Mouse (Mus musculus): Measurements from ENCODE around the gene Aox2. TPM values are rescaled to one million over a fixed set of nuclear protein-coding genes. Genes with fewer than 3 reads are reported as not detected.

Aox2 gene
- total RNA-seq, 1 experiment = 0.04 TPM

GRCm38 (mm10) chr1:58407321-58407720 lies 129.2 kb downstream of the Aox2 start:
- Histone ChIP-seq H3K4me1 (ENCODE audit: control insufficient read depth in 2 of 2, insufficient read depth in 2 of 2, low read length in 2 of 2, poor library complexity in 1 of 2) (peaks cover 0 to 3% of the 10 kb centered on the region in 2 experiments; a peak in 2 of 4 replicates), H3K9me3 (ENCODE audit: control insufficient read depth, insufficient read depth, low read depth, low read length) (no peaks in the 10 kb centered on the region), H3K4me3 (ENCODE audit: insufficient read depth in 1 of 2, low read depth in 1 of 2, low read length in 2 of 2, poor library complexity in 1 of 2, severe bottlenecking in 1 of 2) (no peak overlapping the region), H3K27ac (ENCODE audit: insufficient read depth, low read depth, low read length, poor library complexity, severe bottlenecking) (no peak overlapping the region), H3K36me3 (ENCODE audit: control insufficient read depth, insufficient read depth, low read length, poor library complexity, severe bottlenecking) (peaks cover 22% of the 10 kb centered on the region), H3K9ac (ENCODE audit: insufficient read depth, low read depth, low read length, poor library complexity, severe bottlenecking) (no peak overlapping the region)
- in situ Hi-C loops (cut with MboI; ENCODE audit: low sequenced_read_pairs in 2 of 2, unreplicated experiment in 2 of 2) = loop anchor here in 1 of 2 experiments (25.0 kb wide), 1 partner anchor 1305 kb away; no protein-coding TSS in a partner anchor
- DNase-seq (ENCODE audit: low read depth, low spot score) = no peak
- TF ChIP-seq CHD2 (IDR thresholded peaks at IDR 0.05; ENCODE audit: low read depth, low read length) = 0 out of 2 replicates have a peak, but pooled peaks have one; percentile 28
- no peak for TF ChIP-seq ZC3H11A (IDR thresholded peaks at IDR 0.05; ENCODE audit: borderline replicate concordance, low read depth, low read length)

GRCm38 (mm10) chr1:58408141-58408540 lies 130.0 kb downstream of the Aox2 start:
- no peak for DNase-seq (ENCODE audit: low read depth, low spot score)
- in situ Hi-C loops (cut with MboI; ENCODE audit: low sequenced_read_pairs in 2 of 2, unreplicated experiment in 2 of 2) = loop anchor here in 1 of 2 experiments (25.0 kb wide), 1 partner anchor 1304 kb away; no protein-coding TSS in a partner anchor
- no peak overlapping the region for H3K27ac ChIP-seq (ENCODE audit: insufficient read depth, low read depth, low read length, poor library complexity, severe bottlenecking)
- H3K9ac ChIP-seq (ENCODE audit: insufficient read depth, low read depth, low read length, poor library complexity, severe bottlenecking) = no peak overlapping the region
- H3K9me3 ChIP-seq (ENCODE audit: control insufficient read depth, insufficient read depth, low read depth, low read length) = no peaks in the 10 kb centered on the region
- H3K4me3 ChIP-seq (ENCODE audit: insufficient read depth in 1 of 2, low read depth in 1 of 2, low read length in 2 of 2, poor library complexity in 1 of 2, severe bottlenecking in 1 of 2) = no peak overlapping the region
- peaks cover 18% of the 10 kb centered on the region for H3K36me3 ChIP-seq (ENCODE audit: control insufficient read depth, insufficient read depth, low read length, poor library complexity, severe bottlenecking)
- no peaks in the 10 kb centered on the region; a peak in 1 of 4 replicates for H3K4me1 ChIP-seq (ENCODE audit: control insufficient read depth in 2 of 2, insufficient read depth in 2 of 2, low read length in 2 of 2, poor library complexity in 1 of 2)
- no peak for TF ChIP-seq ZNF384 (IDR thresholded peaks at IDR 0.05; ENCODE audit: low read depth, low read length)
- no peak for TF ChIP-seq HCFC1 (IDR thresholded peaks at IDR 0.05; ENCODE audit: borderline replicate concordance, insufficient read depth, low read length)
- TF ChIP-seq ZC3H11A (IDR thresholded peaks at IDR 0.05; ENCODE audit: borderline replicate concordance, low read depth, low read length) = no peak
- no peak for TF ChIP-seq CHD2 (IDR thresholded peaks at IDR 0.05; ENCODE audit: low read depth, low read length)
- TF ChIP-seq MAFK (IDR thresholded peaks at IDR 0.05; ENCODE audit: insufficient read depth, low read depth, low read length) = no peak

GRCm38 (mm10) chr1:58409553-58410197 lies 131.5 kb downstream of the Aox2 start:
- in situ Hi-C loops (cut with MboI; ENCODE audit: low sequenced_read_pairs in 2 of 2, unreplicated experiment in 2 of 2) = loop anchor here in 1 of 2 experiments (25.0 kb wide), 1 partner anchor 1303 kb away; no protein-coding TSS in a partner anchor
- H3K36me3 ChIP-seq (ENCODE audit: control insufficient read depth, insufficient read depth, low read length, poor library complexity, severe bottlenecking) = peaks cover 21% of the 10 kb centered on the region
- no peaks in the 10 kb centered on the region for H3K4me1 ChIP-seq (ENCODE audit: control insufficient read depth in 2 of 2, insufficient read depth in 2 of 2, low read length in 2 of 2, poor library complexity in 1 of 2)
- no peak overlapping the region for H3K4me3 ChIP-seq (ENCODE audit: insufficient read depth in 1 of 2, low read depth in 1 of 2, low read length in 2 of 2, poor library complexity in 1 of 2, severe bottlenecking in 1 of 2)
- DNase-seq (ENCODE audit: low read depth, low spot score) = no peak
- TF ChIP-seq CHD2 (IDR thresholded peaks at IDR 0.05; ENCODE audit: low read depth, low read length) = no peak
- TF ChIP-seq HCFC1 (IDR thresholded peaks at IDR 0.05; ENCODE audit: borderline replicate concordance, insufficient read depth, low read length) = no peak
- no peak for TF ChIP-seq ZNF384 (IDR thresholded peaks at IDR 0.05; ENCODE audit: low read depth, low read length)
- TF ChIP-seq ZC3H11A (IDR thresholded peaks at IDR 0.05; ENCODE audit: borderline replicate concordance, low read depth, low read length) = no peak
- TF ChIP-seq MAFK (IDR thresholded peaks at IDR 0.05; ENCODE audit: insufficient read depth, low read depth, low read length) = no peak
- no peak overlapping the region; the same call in 1 of the 2 replicates for H3K27ac ChIP-seq (ENCODE audit: insufficient read depth, low read depth, low read length, poor library complexity, severe bottlenecking)
- no peak overlapping the region for H3K9ac ChIP-seq (ENCODE audit: insufficient read depth, low read depth, low read length, poor library complexity, severe bottlenecking)
- H3K9me3 ChIP-seq (ENCODE audit: control insufficient read depth, insufficient read depth, low read depth, low read length) = no peaks in the 10 kb centered on the region

- no peaks in the 10 kb centered on the region for H3K9me3 ChIP-seq (ENCODE audit: control insufficient read depth, insufficient read depth, low read depth, low read length)
- no peaks in the 10 kb centered on the region for H3K4me1 ChIP-seq (ENCODE audit: control insufficient read depth in 2 of 2, insufficient read depth in 2 of 2, low read length in 2 of 2, poor library complexity in 1 of 2)
- in situ Hi-C loops (cut with MboI; ENCODE audit: low sequenced_read_pairs in 2 of 2, unreplicated experiment in 2 of 2) = loop anchor here in 1 of 2 experiments (25.0 kb wide), 1 partner anchor 1302 kb away; no protein-coding TSS in a partner anchor
- no peak overlapping the region for H3K4me3 ChIP-seq (ENCODE audit: insufficient read depth in 1 of 2, low read depth in 1 of 2, low read length in 2 of 2, poor library complexity in 1 of 2, severe bottlenecking in 1 of 2)
- no peak overlapping the region for H3K9ac ChIP-seq (ENCODE audit: insufficient read depth, low read depth, low read length, poor library complexity, severe bottlenecking)
- no peak overlapping the region; the same call in 1 of the 2 replicates for H3K27ac ChIP-seq (ENCODE audit: insufficient read depth, low read depth, low read length, poor library complexity, severe bottlenecking)
- TF ChIP-seq CHD2 (IDR thresholded peaks at IDR 0.05; ENCODE audit: low read depth, low read length) (no peak), HCFC1 (IDR thresholded peaks at IDR 0.05; ENCODE audit: borderline replicate concordance, insufficient read depth, low read length) (no peak), ZC3H11A (IDR thresholded peaks at IDR 0.05; ENCODE audit: borderline replicate concordance, low read depth, low read length) (no peak), MAFK (IDR thresholded peaks at IDR 0.05; ENCODE audit: insufficient read depth, low read depth, low read length) (no peak), ZNF384 (IDR thresholded peaks at IDR 0.05; ENCODE audit: low read depth, low read length) (no peak)
- DNase-seq (ENCODE audit: low read depth, low spot score) = no peak
- peaks cover 23% of the 10 kb centered on the region for H3K36me3 ChIP-seq (ENCODE audit: control insufficient read depth, insufficient read depth, low read length, poor library complexity, severe bottlenecking)
Observed at GRCm38 (mm10) chr1:58410198-58410588, 132.1 kb downstream of the Aox2 start.
